Mouse (Mus musculus) kidney, embryonic 16.5 days (tissue): Measurements from ENCODE around the gene Bbip1. TPM values are rescaled to one million over a fixed set of nuclear protein-coding genes. Genes with fewer than 3 reads are reported as not detected.

ENCODE experiments used
- ATAC-seq: fragments of 200-750 bp; cut with Nextera tagmentation; 2 replicates; pipeline ENCODE4 v1.8.0; 2017; ENCODE audit warnings: moderate TSS enrichment; ENCODE audit not compliant: low FRiP score, low TSS enrichment
- H3K27ac ChIP-seq: fragments of 300-500 bp; sonication (generic); 2 replicates; pipeline ENCODE4 v1.5.1; 2014; ENCODE audit warnings: low read length
- H3K27me3 ChIP-seq: fragments of 300-500 bp; sonication (generic); 2 replicates; pipeline ENCODE4 v1.6.1; 2014; ENCODE audit warnings: low read length, control low read depth, mixed read lengths; ENCODE audit not compliant: insufficient read depth
- H3K36me3 ChIP-seq: fragments of 300-500 bp; sonication (generic); 2 replicates; pipeline ENCODE4 v1.6.1; 2014; ENCODE audit warnings: low read length, control low read depth, mixed read lengths; ENCODE audit not compliant: insufficient read depth
- H3K4me1 ChIP-seq: fragments of 300-500 bp; sonication (generic); 2 replicates; pipeline ENCODE4 v1.6.1; 2014; ENCODE audit warnings: low read length, control low read depth, mixed read lengths; ENCODE audit not compliant: insufficient read depth
- H3K4me2 ChIP-seq: fragments of 300-500 bp; sonication (generic); replicated peaks from 2 replicates; pipeline ENCODE4 v1.6.1; 2014; ENCODE audit warnings: low read depth, low read length
- H3K4me3 ChIP-seq: fragments of 300-500 bp; sonication (generic); 2 replicates; pipeline ENCODE4 v1.5.1; 2014; ENCODE audit warnings: mild to moderate bottlenecking, low read length
- H3K9ac ChIP-seq: fragments of 300-500 bp; sonication (generic); replicated peaks from 2 replicates; pipeline ENCODE4 v1.6.1; 2014; ENCODE audit warnings: low read length
- H3K9me3 ChIP-seq: fragments of 300-500 bp; sonication (generic); 2 replicates; pipeline ENCODE4 v1.6.1; 2016; ENCODE audit warnings: low read length, control low read depth
- WGBS: fragments of 180-500 bp; shearing (Covaris S2); extraction: QIAGEN DNeasy Blood & Tissue Kit; methylation state at CpG from one replicate; pipeline ENCODE4 v1.1.7; 2014; 5-methylcytosine and 5-hydroxymethylcytosine counted together
- polyA plus RNA-seq: library from polyadenylated mRNA; unstranded; fragments of >200 nt; fragmentation: Nextera tagmentation; extraction: Ambion mirVana; gene quantifications from 2 replicates; pipeline ENCODE4 v1.2.1, GENCODE M21; 2015

Gene Bbip1
- polyA plus RNA-seq, 1 experiment from 2014 or later, result 64.5 TPM

DNA sequence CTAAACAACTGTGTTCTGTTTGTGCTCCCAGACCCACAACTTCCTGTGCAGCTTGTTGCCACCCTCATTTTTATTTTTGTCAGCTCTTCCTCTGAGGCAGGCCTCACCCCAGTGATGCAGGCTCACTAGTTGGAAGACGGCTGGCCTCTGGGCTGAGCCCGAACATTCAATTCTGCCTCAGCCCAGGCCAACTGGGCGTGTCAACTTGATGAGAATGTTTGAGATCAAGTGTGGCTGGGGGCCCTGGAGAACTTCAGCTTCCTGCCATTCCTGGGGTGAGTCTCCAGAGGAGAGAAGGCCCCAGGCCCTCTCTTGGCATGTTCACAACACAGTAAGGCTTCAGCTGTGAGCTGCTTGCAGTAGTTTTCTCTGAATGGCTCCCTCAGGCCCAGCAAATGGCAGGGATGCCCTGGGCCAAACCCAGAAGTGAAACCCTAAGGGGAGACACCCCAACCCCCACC, 50.7 kb downstream of the Bbip1 start:
- no peaks in the 10 kb centered on the region for H3K36me3 ChIP-seq
- H3K9me3 ChIP-seq, result no peaks in the 10 kb centered on the region
- H3K4me1 ChIP-seq, result peaks cover 24% of the 10 kb centered on the region; the same call in 1 of the 2 replicates
- no peak overlapping the region for H3K9ac ChIP-seq
- no peak for ATAC-seq
- H3K4me3 ChIP-seq, result no peak overlapping the region
- H3K27me3 ChIP-seq, result no peaks in the 10 kb centered on the region
- no peak overlapping the region for H3K27ac ChIP-seq
- WGBS, result 69% methylated on average over 3 of the region's 3 CpGs
- H3K4me2 ChIP-seq, result no peak overlapping the region

- Histone ChIP-seq H3K4me2 (no peak overlapping the region), H3K27ac (peak overlapping the region; percentile 78; the same call in 1 of the 2 replicates), H3K4me3 (no peak overlapping the region), H3K4me1 (peaks cover 24% of the 10 kb centered on the region; the same call in 1 of the 2 replicates), H3K36me3 (no peaks in the 10 kb centered on the region), H3K9me3 (no peaks in the 10 kb centered on the region), H3K27me3 (no peaks in the 10 kb centered on the region), H3K9ac (no peak overlapping the region)
- ATAC-seq, result no peak
- WGBS, result 61% methylated on average over 9 of the region's 9 CpGs
These were observed 51.5 kb downstream of the Bbip1 start for GRCm38 (mm10) chr19:53892838-53893359.

GRCm38 (mm10) chr19:53892061-53892460, 52.4 kb downstream of the Bbip1 start, which contains the start of gene Pdcd4:
Gene Pdcd4 (plus strand): TSS chr19:53892231.
- H3K36me3 ChIP-seq, result no peaks in the 10 kb centered on the region
- WGBS, result 42% methylated on average over 3 of the region's 3 CpGs
- H3K4me1 ChIP-seq, result peaks cover 24% of the 10 kb centered on the region; the same call in 1 of the 2 replicates
- ATAC-seq, result peak; percentile 82
- H3K9me3 ChIP-seq, result no peaks in the 10 kb centered on the region
- no peak within 1 kb of the TSS for H3K9ac ChIP-seq
- no peak within 1 kb of the TSS for H3K4me3 ChIP-seq
- no peaks in the 10 kb centered on the region for H3K27me3 ChIP-seq
- no peak within 1 kb of the TSS; the same call in 1 of the 2 replicates for H3K4me2 ChIP-seq
- H3K27ac ChIP-seq, result peak within 1 kb of the TSS; percentile 78

- 96% methylated on average over 2 of the region's 2 CpGs for WGBS
- ATAC-seq, result no peak
- H3K36me3 ChIP-seq, result no peaks in the 10 kb centered on the region
- H3K9ac ChIP-seq, result no peak overlapping the region
- no peak overlapping the region for H3K4me3 ChIP-seq
- no peaks in the 10 kb centered on the region for H3K27me3 ChIP-seq
- H3K27ac ChIP-seq, result peak overlapping the region; percentile 78
- no peaks in the 10 kb centered on the region for H3K9me3 ChIP-seq
- no peak overlapping the region for H3K4me2 ChIP-seq
- H3K4me1 ChIP-seq, result peaks cover 24% of the 10 kb centered on the region; the same call in 1 of the 2 replicates
These were observed 52.9 kb downstream of the Bbip1 start for GRCm38 (mm10) chr19:53891569-53891968.

GRCm38 (mm10) chr19:53890781-53891251, 53.6 kb downstream of the Bbip1 start:
- no peak overlapping the region for H3K4me3 ChIP-seq
- no peak overlapping the region for H3K9ac ChIP-seq
- no peaks in the 10 kb centered on the region for H3K27me3 ChIP-seq
- H3K4me1 ChIP-seq, result peaks cover 24% of the 10 kb centered on the region; the same call in 1 of the 2 replicates
- H3K27ac ChIP-seq, result no peak overlapping the region
- no peaks in the 10 kb centered on the region for H3K36me3 ChIP-seq
- H3K4me2 ChIP-seq, result no peak overlapping the region
- H3K9me3 ChIP-seq, result no peaks in the 10 kb centered on the region
- WGBS, result 72% methylated on average over 5 of the region's 5 CpGs
- ATAC-seq, result no peak

- Histone ChIP-seq H3K4me1 (peaks cover 25% of the 10 kb centered on the region; the same call in 1 of the 2 replicates), H3K4me3 (no peak overlapping the region), H3K27me3 (no peaks in the 10 kb centered on the region), H3K4me2 (no peak overlapping the region), H3K27ac (no peak overlapping the region), H3K36me3 (no peaks in the 10 kb centered on the region), H3K9ac (no peak overlapping the region), H3K9me3 (no peaks in the 10 kb centered on the region)
- WGBS, result 75% methylated on average over 5 of the region's 5 CpGs
- no peak for ATAC-seq
These were observed 54.2 kb downstream of the Bbip1 start for GRCm38 (mm10) chr19:53890274-53890673.

- H3K9me3 ChIP-seq, result no peaks in the 10 kb centered on the region
These were observed 54.9 kb downstream of the Bbip1 start for GRCm38 (mm10) chr19:53889555-53889954.

DNA sequence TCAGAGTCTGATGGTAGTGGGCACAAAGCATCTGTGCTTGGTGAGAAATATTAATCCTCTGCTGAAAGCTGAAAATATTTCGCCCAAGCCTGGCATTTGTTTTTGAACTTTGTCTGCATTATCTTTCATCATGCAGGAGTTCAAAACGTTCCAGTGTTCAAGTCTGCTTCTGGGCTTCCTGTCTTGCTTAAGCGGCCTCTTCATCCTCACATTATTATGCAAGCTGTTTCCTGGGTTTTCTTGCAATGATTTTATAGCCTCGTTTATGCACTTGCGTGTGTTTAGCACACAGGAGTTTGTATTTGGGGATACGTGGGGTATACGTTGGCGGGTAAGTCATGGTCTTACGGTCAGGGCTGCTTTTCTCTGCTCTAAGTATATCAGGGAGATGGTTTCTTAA, 56.1 kb downstream of the Bbip1 start:
- 71% methylated on average over 9 of the region's 9 CpGs for WGBS
- ATAC-seq, result no peak
- H3K9ac ChIP-seq, result no peak overlapping the region
- H3K9me3 ChIP-seq, result no peaks in the 10 kb centered on the region
- no peaks in the 10 kb centered on the region for H3K27me3 ChIP-seq
- H3K36me3 ChIP-seq, result no peaks in the 10 kb centered on the region
- H3K4me3 ChIP-seq, result no peak overlapping the region
- peaks cover 18% of the 10 kb centered on the region; the same call in 1 of the 2 replicates for H3K4me1 ChIP-seq
- H3K27ac ChIP-seq, result no peak overlapping the region
- H3K4me2 ChIP-seq, result no peak overlapping the region

More at GRCm38 (mm10) chr19:53889555-53889954, 54.9 kb downstream of the Bbip1 start:
- ATAC-seq, result no peak
- Histone ChIP-seq H3K9ac (no peak overlapping the region), H3K36me3 (no peaks in the 10 kb centered on the region), H3K4me1 (peaks cover 27% of the 10 kb centered on the region; the same call in 1 of the 2 replicates), H3K27me3 (no peaks in the 10 kb centered on the region), H3K27ac (no peak overlapping the region), H3K4me2 (no peak overlapping the region), H3K4me3 (no peak overlapping the region)
- 58% methylated on average over 5 of the region's 5 CpGs for WGBS

GRCm38 (mm10) chr19:53887822-53888221, 56.6 kb downstream of the Bbip1 start:
- no peaks in the 10 kb centered on the region for H3K27me3 ChIP-seq
- H3K27ac ChIP-seq, result no peak overlapping the region
- H3K36me3 ChIP-seq, result no peaks in the 10 kb centered on the region
- no peak for ATAC-seq
- H3K4me2 ChIP-seq, result no peak overlapping the region
- no peak overlapping the region for H3K9ac ChIP-seq
- no peak overlapping the region for H3K4me3 ChIP-seq
- H3K4me1 ChIP-seq, result peaks cover 15% of the 10 kb centered on the region; the same call in 1 of the 2 replicates
- WGBS, result 81% methylated on average over 3 of the region's 3 CpGs
- no peaks in the 10 kb centered on the region for H3K9me3 ChIP-seq
